Mouse (Mus musculus): ENCODE data around the gene Sem1. TPM values are rescaled to one million over a fixed set of nuclear protein-coding genes. Genes with fewer than 3 reads are reported as not detected.
"Not testable (repeated sequence)": the region's sequence is repeated elsewhere in the genome, so short reads cannot be mapped to it uniquely, and the experiment has no call there.

Sem1 gene
- polyA plus RNA-seq, 1 experiment from 2014 or later, result 248 TPM

DNA sequence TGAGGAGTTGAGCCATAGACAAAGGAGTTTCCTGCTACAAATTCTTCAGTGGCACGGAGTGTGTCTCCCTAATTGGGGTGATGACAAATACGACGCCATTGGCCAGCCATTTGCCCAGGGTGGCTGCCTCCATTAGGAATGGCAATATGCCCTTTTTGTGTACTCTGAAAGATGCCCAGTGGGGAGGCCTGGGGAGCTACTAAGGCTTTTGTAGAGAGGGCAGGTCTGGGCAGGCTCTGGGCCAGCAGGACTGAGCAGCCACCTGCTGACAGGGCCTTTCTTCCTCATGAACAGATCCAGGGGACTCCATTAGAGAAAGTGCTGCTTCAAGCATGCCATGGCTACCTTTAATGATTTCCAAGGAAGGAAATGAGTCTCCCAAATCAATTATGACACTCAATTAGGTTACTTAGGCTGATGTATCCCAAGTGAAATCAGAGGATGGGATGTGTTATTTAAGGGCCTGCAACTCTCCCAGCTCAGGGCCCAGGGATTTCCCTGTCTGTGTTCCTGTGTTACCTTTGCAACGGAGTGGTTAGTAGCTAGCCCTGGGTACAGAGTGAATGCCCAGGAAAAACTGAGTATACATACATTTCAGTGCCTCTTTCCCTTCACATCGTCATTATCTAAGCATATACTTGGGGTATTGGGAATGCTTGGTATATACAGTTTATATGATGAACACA, 41.5 kb downstream of the Sem1 start:
- H3K27me3 ChIP-seq (replicated peaks; ENCODE audit: insufficient read depth, low read length), result no peaks in the 10 kb centered on the region
- no peak overlapping the region for H3K4me3 ChIP-seq (ENCODE audit: low read depth, low read length)
- H3K4me2 ChIP-seq (replicated peaks; ENCODE audit: low read depth, low read length), result no peak overlapping the region
- WGBS, result 81% methylated on average over 5 of the region's 5 CpGs
- no peaks in the 10 kb centered on the region for H3K4me1 ChIP-seq (ENCODE audit: insufficient read depth, low read depth, low read length)
- H3K27ac ChIP-seq (ENCODE audit: low read length), result no peak overlapping the region
- ATAC-seq (no peak), DNase-seq (ENCODE audit: low spot score) (no peak)
- TF ChIP-seq EP300 (IDR thresholded peaks at IDR 0.05), result no peak
- no peak for TF ChIP-seq CTCF (IDR thresholded peaks at IDR 0.05)
- H3K9me3 ChIP-seq (ENCODE audit: low read length), result no peaks in the 10 kb centered on the region
- no peak overlapping the region for H3K9ac ChIP-seq (replicated peaks; ENCODE audit: low read depth)
- no peaks in the 10 kb centered on the region for H3K36me3 ChIP-seq (ENCODE audit: insufficient read depth, low read length)

DNA sequence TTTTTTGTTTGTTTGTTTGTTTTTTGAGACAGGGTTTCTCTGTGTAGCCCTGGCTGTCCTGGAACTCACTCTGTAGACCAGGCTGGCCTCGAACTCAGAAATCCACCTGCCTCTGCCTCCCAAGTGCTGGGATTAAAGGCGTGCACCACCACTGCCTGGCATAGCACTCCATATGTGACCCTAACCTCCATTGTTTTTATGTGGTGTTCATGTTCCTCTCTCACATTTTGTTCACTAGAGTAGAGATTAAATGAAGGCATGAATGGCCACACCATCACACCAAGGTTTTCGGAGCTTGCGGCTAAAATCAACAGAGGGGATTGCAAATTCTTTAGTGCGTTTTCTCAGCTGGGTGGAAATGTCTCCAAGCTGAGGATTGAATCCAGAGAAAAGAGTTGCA, 42.1 kb downstream of the Sem1 start:
- ATAC-seq; H3K4me3 ChIP-seq (ENCODE audit: low read depth, low read length); DNase-seq (ENCODE audit: low spot score); H3K36me3 ChIP-seq (ENCODE audit: insufficient read depth, low read length); H3K9me3 ChIP-seq (ENCODE audit: low read length); H3K27me3 ChIP-seq (replicated peaks; ENCODE audit: insufficient read depth, low read length); H3K27ac ChIP-seq (ENCODE audit: low read length); H3K4me2 ChIP-seq (replicated peaks; ENCODE audit: low read depth, low read length); H3K4me1 ChIP-seq (ENCODE audit: insufficient read depth, low read depth, low read length); H3K9ac ChIP-seq (replicated peaks; ENCODE audit: low read depth): not testable (repeated sequence)
- 86% methylated on average over 5 of the region's 5 CpGs for WGBS
